Mouse (Mus musculus): ENCODE measurements around the gene Ndc80. TPM values are rescaled to one million over a fixed set of nuclear protein-coding genes. Genes with fewer than 3 reads are reported as not detected.
"Not testable (repeated sequence)": the region's sequence is repeated elsewhere in the genome, so short reads cannot be mapped to it uniquely, and the experiment has no call there.

The Ndc80 gene
- 70.4 and 77.5 TPM in 2 replicates for total RNA-seq (2017)

DNA sequence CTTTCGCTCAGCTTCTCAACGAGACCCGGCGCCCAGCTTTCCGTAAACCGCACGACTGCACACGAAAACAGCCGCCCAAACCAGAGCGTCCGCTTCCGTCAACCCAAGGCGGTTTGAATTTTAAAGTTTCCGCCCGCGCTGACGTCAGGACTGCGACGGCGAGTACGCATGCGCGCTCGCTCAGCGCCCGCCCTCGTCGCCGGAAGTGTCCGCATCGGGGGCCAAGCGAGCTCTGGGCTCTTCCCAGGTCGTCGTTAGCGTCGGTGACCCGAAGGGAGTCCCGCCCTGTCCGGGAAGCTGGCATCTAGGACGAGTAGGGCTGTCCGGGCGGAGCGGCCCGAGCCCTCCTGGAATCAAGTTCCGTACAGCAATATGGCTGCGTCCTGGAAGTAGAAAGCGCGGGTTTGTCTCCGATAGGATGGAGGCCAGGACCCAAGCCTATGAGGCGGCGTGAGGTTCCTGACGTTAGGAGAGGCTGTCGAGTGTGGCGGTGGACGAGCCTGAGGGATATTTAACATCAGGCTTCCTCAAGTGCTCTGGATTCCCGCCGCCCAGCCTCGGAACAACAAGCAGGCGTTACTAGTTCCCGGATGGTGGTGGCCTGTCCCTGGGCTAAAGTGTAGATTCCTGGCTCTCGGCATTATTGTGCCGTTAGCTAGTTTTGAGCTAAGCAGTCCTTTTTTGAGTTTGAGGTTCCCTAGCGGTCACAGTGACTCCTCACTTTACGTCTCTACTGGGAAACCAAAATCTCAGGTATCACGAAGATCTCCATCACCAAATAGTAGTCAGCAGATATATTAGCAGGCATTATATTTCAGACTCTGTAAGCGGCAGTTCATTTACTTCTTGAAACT, at the start of gene Ndc80:
TSS of gene Ndc80 (minus strand) at position 147 of the 854 bp plus-strand sequence.
- ATAC-seq (replicated peaks in 1 of 2; ENCODE audit: insufficient read depth in 1 of 2, low FRiP score in 2 of 2, low TSS enrichment in 1 of 2, low read depth in 1 of 2, poor library complexity in 2 of 2, severe bottlenecking in 2 of 2): peak; percentile 94 to 97

- peak in 1 of 2 experiments; percentile 53; a peak in 1 of 4 replicates for ATAC-seq (replicated peaks in 1 of 2; ENCODE audit: insufficient read depth in 1 of 2, low FRiP score in 2 of 2, low TSS enrichment in 1 of 2, low read depth in 1 of 2, poor library complexity in 2 of 2, severe bottlenecking in 2 of 2)
Observed at GRCm38 (mm10) chr17:71561631-71562030, 35.0 kb upstream of the Ndc80 start.

DNA sequence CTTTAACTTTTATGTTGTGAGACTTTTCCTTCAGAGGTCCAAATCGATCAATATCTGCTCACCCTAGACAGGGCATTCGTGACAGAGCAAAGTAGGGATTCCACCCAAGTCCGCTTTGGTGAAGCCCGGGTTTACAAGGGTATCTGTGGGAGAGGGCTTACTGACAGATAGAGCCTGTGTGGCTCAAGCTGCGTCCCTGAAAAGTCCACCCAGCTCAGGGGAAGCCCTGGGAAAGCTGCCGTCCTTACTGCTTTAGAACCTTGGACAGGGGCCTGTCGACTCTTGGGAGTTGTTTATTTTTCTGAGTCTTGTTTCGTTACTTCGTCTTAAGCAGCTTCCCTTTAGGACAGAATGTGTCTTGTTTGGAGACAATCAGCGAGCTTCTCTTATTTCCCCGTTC, 26.2 kb upstream of the Ndc80 start:
- no peak for ATAC-seq (replicated peaks in 1 of 2; ENCODE audit: insufficient read depth in 1 of 2, low FRiP score in 2 of 2, low TSS enrichment in 1 of 2, low read depth in 1 of 2, poor library complexity in 2 of 2, severe bottlenecking in 2 of 2)

DNA sequence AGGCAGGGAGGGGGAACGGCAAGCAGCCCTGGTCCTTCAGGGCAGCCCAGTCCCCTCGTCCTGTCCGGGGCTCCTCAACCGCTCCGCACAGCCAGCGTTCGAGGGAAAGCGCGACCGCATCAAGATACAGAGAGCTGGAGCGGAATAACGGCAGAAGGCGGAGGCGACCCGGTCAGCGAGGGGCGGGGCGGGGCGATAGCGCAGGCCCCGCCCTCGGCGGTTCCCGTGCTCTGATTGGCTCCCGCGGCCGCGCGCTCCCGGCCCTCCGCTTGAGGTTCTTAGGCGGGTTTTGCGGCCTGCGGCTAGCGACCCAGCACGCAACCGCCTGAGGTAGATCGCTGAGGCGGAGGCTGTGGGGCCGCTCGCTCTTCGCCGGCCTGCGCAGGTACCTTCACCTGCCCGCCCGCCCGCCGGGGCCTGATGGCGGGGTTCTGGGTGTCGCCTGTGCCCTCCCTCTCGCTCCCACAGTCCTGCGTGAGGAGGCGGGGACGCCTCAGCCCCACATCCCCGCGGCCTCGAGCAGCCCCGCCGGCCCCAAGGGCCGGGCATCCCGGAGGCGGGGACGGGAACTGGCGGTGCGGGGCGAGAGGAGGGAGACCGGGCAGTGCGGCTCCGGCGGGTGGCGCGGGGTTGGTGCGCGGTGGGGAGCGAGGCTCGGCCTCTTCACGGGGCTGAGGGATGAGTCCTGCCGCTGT, 25.2 kb upstream of the Ndc80 start, which contains the start of gene Spdya:
TSS of gene Spdya (plus strand) at position 305 of the 695 bp plus-strand sequence.
- peak; percentile 79 to 91 for ATAC-seq (replicated peaks in 1 of 2; ENCODE audit: insufficient read depth in 1 of 2, low FRiP score in 2 of 2, low TSS enrichment in 1 of 2, low read depth in 1 of 2, poor library complexity in 2 of 2, severe bottlenecking in 2 of 2)

- 0 out of 4 replicates have a peak, but pooled peaks of 1 of the 2 experiments have one; percentile 3 for ATAC-seq (replicated peaks in 1 of 2; ENCODE audit: insufficient read depth in 1 of 2, low FRiP score in 2 of 2, low TSS enrichment in 1 of 2, low read depth in 1 of 2, poor library complexity in 2 of 2, severe bottlenecking in 2 of 2)
Observed at GRCm38 (mm10) chr17:71551350-71551749, 24.7 kb upstream of the Ndc80 start.

- no peak for ATAC-seq (replicated peaks in 1 of 2; ENCODE audit: insufficient read depth in 1 of 2, low FRiP score in 2 of 2, low TSS enrichment in 1 of 2, low read depth in 1 of 2, poor library complexity in 2 of 2, severe bottlenecking in 2 of 2)
Observed at GRCm38 (mm10) chr17:71548586-71548985, 21.9 kb upstream of the Ndc80 start.

DNA sequence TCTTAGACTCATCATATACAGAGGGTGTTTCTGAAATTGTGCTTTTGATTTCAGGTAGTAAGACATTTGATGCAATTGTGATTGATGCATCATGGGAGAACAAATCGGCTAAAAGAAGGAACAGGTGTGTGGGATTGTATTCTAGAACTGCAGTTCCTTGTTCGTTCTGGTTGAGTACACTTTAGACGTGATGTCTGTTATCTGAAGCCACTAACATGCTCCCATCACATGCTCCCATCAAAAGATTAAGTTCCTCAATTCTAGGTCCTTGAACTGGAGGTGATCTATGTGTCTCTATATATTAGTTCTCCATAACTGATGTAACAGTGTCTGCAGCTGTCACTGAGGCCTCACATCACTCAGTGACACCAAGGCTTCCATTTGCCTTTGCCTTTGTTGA, 10.5 kb upstream of the Ndc80 start:
- no peak for ATAC-seq (replicated peaks in 1 of 2; ENCODE audit: insufficient read depth in 1 of 2, low FRiP score in 2 of 2, low TSS enrichment in 1 of 2, low read depth in 1 of 2, poor library complexity in 2 of 2, severe bottlenecking in 2 of 2)

DNA sequence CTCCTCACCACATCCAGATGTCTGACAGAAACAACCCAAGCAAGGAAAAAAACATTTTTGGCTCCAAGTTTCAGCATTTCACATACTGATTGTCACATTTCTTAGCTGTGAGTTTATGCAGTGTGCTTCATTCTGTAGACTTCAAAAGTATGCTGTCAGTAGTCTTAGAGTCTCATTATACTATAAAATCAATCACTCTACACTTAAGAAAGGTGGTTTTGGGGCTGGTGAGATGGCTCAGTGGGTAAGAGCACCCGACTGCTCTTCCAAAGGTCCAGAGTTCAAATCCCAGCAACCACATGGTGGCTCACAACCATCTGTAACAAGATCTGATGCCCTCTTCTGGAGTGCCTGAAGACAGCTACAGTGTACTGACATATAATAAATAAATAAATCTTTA, 8.9 kb upstream of the Ndc80 start:
- not testable (repeated sequence) for ATAC-seq (replicated peaks in 1 of 2; ENCODE audit: insufficient read depth in 1 of 2, low FRiP score in 2 of 2, low TSS enrichment in 1 of 2, low read depth in 1 of 2, poor library complexity in 2 of 2, severe bottlenecking in 2 of 2)

- ATAC-seq (replicated peaks in 1 of 2; ENCODE audit: insufficient read depth in 1 of 2, low FRiP score in 2 of 2, low TSS enrichment in 1 of 2, low read depth in 1 of 2, poor library complexity in 2 of 2, severe bottlenecking in 2 of 2): no peak
Observed at GRCm38 (mm10) chr17:71528042-71528441, 1.4 kb upstream of the Ndc80 start.

- ATAC-seq (replicated peaks in 1 of 2; ENCODE audit: insufficient read depth in 1 of 2, low FRiP score in 2 of 2, low TSS enrichment in 1 of 2, low read depth in 1 of 2, poor library complexity in 2 of 2, severe bottlenecking in 2 of 2): peak in 1 of 2 experiments; percentile 32; a peak in 2 of 4 replicates
Observed at GRCm38 (mm10) chr17:71526302-71526708, 352 bp downstream of the Ndc80 start.

DNA sequence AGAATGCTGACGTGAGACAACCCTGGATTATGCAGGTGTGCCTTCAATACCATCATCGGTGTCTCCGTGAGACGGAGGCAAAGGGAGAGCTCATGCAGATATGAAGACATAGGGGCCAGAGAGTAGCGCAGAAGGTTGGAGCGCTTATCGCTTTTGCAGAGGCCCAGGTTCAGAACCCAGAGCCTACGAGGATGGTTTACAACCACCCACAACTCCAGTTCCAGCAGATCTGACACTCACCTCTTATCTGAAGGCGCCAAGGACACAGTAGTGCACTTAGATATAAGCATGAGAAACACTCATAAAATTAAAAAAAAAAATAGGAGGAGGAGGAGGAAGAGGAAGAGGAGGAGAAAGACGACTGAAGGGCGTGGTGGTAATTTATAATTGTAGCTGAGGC, 16.4 kb downstream of the Ndc80 start:
- ATAC-seq (replicated peaks in 1 of 2; ENCODE audit: insufficient read depth in 1 of 2, low FRiP score in 2 of 2, low TSS enrichment in 1 of 2, low read depth in 1 of 2, poor library complexity in 2 of 2, severe bottlenecking in 2 of 2): no peak

DNA sequence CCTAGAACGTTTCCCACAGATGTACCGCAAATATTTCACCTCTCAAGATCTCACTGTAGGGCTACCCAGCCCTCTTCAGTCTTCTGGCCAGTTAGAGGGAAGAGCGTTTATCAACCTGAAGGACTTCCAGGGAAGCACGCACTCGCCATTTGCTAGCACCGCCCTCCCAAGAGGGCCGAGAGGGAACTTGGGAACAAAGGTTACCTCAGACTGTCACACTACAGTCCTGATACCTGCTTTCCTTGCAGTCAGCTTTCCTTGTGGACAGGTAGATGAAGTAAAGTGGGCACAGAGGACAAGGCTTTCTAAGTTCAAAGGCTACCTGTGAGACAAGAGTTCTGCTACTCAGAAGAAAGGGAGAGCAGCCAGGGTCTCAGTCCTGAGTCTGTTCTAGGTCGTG, 19.8 kb downstream of the Ndc80 start:
- no peak for ATAC-seq (replicated peaks in 1 of 2; ENCODE audit: insufficient read depth in 1 of 2, low FRiP score in 2 of 2, low TSS enrichment in 1 of 2, low read depth in 1 of 2, poor library complexity in 2 of 2, severe bottlenecking in 2 of 2)

DNA sequence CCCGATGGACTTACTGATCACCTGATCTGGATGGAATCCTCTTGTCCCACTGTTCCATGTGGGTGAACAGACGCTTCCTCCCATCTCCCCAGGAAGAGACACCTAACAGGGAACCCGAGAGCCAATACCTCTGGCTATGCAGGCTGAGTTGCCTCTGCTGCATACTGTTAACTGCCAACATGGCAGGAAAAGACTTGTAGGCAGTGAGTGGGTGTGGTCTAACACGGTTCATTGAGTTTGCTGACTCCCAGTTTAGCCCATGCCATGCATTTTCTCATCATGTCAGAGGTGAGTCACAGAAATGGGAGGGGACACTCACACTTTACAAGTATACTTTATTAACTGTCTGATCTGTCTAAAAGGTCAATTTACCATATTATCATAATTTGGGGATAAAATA, 30.9 kb downstream of the Ndc80 start:
- no peak for ATAC-seq (replicated peaks in 1 of 2; ENCODE audit: insufficient read depth in 1 of 2, low FRiP score in 2 of 2, low TSS enrichment in 1 of 2, low read depth in 1 of 2, poor library complexity in 2 of 2, severe bottlenecking in 2 of 2)

DNA sequence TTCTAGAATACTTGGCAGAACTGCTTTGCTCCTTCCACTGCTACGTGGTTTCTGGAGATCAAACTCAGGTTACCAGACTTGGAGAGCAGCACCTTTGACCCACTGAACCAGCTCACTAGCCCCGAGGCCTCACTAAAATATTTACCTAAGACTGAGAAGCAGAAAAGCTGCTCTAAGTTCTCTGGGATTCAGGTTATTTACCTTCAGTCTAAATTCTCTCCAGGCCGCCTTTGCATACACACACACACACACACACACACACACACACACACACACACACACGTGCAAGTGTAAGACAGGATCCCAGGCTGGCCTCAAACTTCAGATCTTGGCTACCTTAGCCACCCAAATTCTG, 35.3 kb downstream of the Ndc80 start:
- ATAC-seq (replicated peaks in 1 of 2; ENCODE audit: insufficient read depth in 1 of 2, low FRiP score in 2 of 2, low TSS enrichment in 1 of 2, low read depth in 1 of 2, poor library complexity in 2 of 2, severe bottlenecking in 2 of 2): no peak

GRCm38 (mm10) chr17:71490666-71491331, 35.9 kb downstream of the Ndc80 start:
- no peak for ATAC-seq (replicated peaks in 1 of 2; ENCODE audit: insufficient read depth in 1 of 2, low FRiP score in 2 of 2, low TSS enrichment in 1 of 2, low read depth in 1 of 2, poor library complexity in 2 of 2, severe bottlenecking in 2 of 2)

- ATAC-seq (replicated peaks in 1 of 2; ENCODE audit: insufficient read depth in 1 of 2, low FRiP score in 2 of 2, low TSS enrichment in 1 of 2, low read depth in 1 of 2, poor library complexity in 2 of 2, severe bottlenecking in 2 of 2): peak; percentile 24 to 46; a peak in 2 of 4 replicates
Observed at GRCm38 (mm10) chr17:71489703-71490461, 36.8 kb downstream of the Ndc80 start.

DNA sequence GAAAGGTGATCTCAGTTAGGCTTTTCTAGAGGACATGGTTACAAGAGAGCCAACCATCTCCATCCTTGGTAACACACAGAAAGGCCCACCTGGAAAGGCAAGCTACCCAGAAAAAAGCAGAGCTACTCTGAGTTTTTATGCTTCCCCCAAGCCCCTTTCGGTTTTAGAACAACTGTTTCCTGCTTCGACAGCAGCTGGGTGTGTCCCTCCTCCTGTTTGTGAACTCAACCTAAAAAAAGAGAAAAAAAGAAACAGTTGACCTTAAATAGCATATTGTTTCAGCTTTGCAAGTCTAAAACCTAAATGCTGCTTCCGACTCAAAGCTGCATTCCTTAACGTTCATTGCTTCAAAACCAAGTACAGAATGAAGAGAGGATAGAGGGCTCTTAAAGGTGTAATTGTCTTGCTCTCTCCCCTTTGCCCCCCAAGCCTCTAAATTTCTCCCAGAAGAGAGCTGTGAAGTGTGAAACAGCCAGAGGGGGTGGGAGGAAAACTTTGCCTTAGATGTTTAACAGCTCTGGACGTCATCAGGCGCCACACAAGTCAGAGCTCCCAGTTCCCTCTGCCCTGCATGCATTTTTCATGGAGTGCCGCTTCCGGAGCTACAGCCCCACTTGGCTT, 40.3 kb downstream of the Ndc80 start:
- peak; percentile 57 to 62 for ATAC-seq (replicated peaks in 1 of 2; ENCODE audit: insufficient read depth in 1 of 2, low FRiP score in 2 of 2, low TSS enrichment in 1 of 2, low read depth in 1 of 2, poor library complexity in 2 of 2, severe bottlenecking in 2 of 2)
